Mouse (Mus musculus) stomach, embryonic 16.5 days (tissue): ENCODE measurements around the gene Stk39. TPM values are rescaled to one million over a fixed set of nuclear protein-coding genes. Genes with fewer than 3 reads are reported as not detected.

Experiments used
- ATAC-seq: fragments of 200-750 bp; cut with Nextera tagmentation; 2 replicates; pipeline ENCODE4 v1.8.0; 2017; ENCODE audit warnings: moderate number of reproducible peaks, moderate TSS enrichment; ENCODE audit not compliant: insufficient read depth, low FRiP score
- H3K27ac ChIP-seq: fragments of 300-500 bp; sonication (generic); 2 replicates; pipeline ENCODE4 v1.5.1; 2014; ENCODE audit warnings: low read length
- H3K27me3 ChIP-seq: fragments of 300-500 bp; sonication (generic); 2 replicates; pipeline ENCODE4 v1.6.1; 2014; ENCODE audit warnings: low read length, control low read depth, mixed read lengths; ENCODE audit not compliant: control insufficient read depth, insufficient read depth
- H3K36me3 ChIP-seq: fragments of 300-500 bp; sonication (generic); 2 replicates; pipeline ENCODE4 v1.6.1; 2014; ENCODE audit warnings: low read length; ENCODE audit not compliant: control insufficient read depth, insufficient read depth
- H3K4me1 ChIP-seq: fragments of 300-500 bp; sonication (generic); 2 replicates; pipeline ENCODE4 v1.6.1; 2014; ENCODE audit warnings: low read length, control low read depth, mixed read lengths; ENCODE audit not compliant: control insufficient read depth, insufficient read depth
- H3K4me2 ChIP-seq: fragments of 300-500 bp; sonication (generic); 2 replicates; pipeline ENCODE4 v1.6.1; 2014; ENCODE audit warnings: low read depth, low read length, mixed read lengths
- H3K4me3 ChIP-seq: fragments of 300-500 bp; sonication (generic); replicated peaks from 2 replicates; pipeline ENCODE4 v1.5.1; 2014; ENCODE audit warnings: mild to moderate bottlenecking, low read length
- H3K9ac ChIP-seq: fragments of 300-500 bp; sonication (generic); 2 replicates; pipeline ENCODE4 v1.6.1; 2014; ENCODE audit warnings: low read length
- H3K9me3 ChIP-seq: fragments of 300-500 bp; sonication (generic); replicated peaks from 2 replicates; pipeline ENCODE4 v1.6.1; 2016; ENCODE audit warnings: low read length, control low read depth; ENCODE audit not compliant: control insufficient read depth
- WGBS: fragments of 180-500 bp; shearing (Covaris S2); extraction: QIAGEN DNeasy Blood & Tissue Kit; methylation state at CpG from one replicate; pipeline ENCODE4 v1.1.7; 2014; 5-methylcytosine and 5-hydroxymethylcytosine counted together
- polyA plus RNA-seq: library from polyadenylated mRNA; unstranded; fragments of >200 nt; fragmentation: Nextera tagmentation; extraction: Ambion mirVana; gene quantifications from 2 replicates; pipeline ENCODE4 v1.2.1, GENCODE M21; 2015

The Stk39 gene
- polyA plus RNA-seq, 1 experiment from 2014 or later: 9.4 TPM

- no peaks in the 10 kb centered on the region for H3K27me3 ChIP-seq
- no peak overlapping the region for H3K4me3 ChIP-seq
- H3K36me3 ChIP-seq: no peaks in the 10 kb centered on the region
- no peaks in the 10 kb centered on the region for H3K4me1 ChIP-seq
- no peaks in the 10 kb centered on the region for H3K9me3 ChIP-seq
- no peak overlapping the region for H3K27ac ChIP-seq
- H3K9ac ChIP-seq: no peak overlapping the region
- no peak for ATAC-seq
- no peak overlapping the region for H3K4me2 ChIP-seq
- 44% methylated on average over 2 of the region's 2 CpGs for WGBS
Observed at GRCm38 (mm10) chr2:68229081-68229480, 243.0 kb downstream of the Stk39 start.

DNA sequence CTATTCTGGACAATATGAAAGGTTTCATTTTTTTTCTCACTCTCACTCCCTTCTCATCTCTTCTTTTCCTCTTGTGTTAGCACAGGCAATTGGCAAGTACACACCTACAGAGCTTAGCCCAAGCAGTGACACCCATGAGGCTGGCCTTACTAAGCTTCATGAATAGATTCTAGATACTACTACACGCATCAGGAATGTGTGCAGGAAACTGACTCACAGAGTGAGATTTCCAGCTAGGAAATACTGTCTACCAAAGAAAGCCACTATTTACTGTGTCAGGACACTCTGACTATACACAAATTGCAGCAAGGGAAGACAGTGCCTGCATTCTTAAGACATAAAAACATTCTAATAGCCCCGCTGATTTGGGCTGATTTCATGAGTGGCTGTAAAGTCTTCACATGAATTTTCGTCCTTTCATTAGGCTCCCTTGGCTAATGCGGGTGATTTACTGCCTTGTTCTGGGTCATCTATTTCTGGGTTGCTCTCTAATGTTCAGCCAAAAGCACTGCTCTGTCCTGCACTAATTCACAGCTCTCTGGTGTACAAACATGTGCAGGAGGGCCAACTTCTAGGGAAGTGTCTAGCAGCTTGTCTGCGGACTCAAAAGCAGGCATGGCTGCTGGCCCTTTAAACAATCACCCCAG, 249.7 kb downstream of the Stk39 start:
- no peaks in the 10 kb centered on the region for H3K27me3 ChIP-seq
- 59% methylated on average over 5 of the region's 5 CpGs for WGBS

DNA sequence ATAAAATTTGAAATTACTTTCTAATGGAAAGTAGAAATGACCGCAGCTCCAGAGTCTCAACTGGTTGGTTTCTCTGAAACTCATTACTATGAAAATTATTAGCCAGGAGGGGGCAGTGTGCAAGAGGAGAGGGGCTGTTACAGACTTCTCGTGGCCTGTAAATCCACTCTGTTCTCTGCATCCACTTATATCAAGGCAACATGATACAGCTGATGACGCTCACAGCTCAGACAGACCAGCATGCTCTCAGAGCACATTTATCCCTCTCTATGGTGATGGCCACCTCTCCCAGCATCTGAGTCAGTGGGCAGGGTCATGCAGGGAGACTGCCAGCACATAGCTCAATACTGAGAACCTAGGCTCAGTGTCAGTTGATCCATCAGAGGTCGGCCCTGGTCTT, 250.8 kb downstream of the Stk39 start:
- WGBS: 68% methylated on average over 4 of the region's 4 CpGs
- ATAC-seq: no peak
- Histone ChIP-seq H3K27ac (no peak overlapping the region), H3K9me3 (no peaks in the 10 kb centered on the region), H3K4me2 (no peak overlapping the region), H3K27me3 (no peaks in the 10 kb centered on the region), H3K9ac (no peak overlapping the region), H3K36me3 (peaks cover 6% of the 10 kb centered on the region; the same call in 1 of the 2 replicates), H3K4me1 (0 out of 2 replicates have a peak, but pooled peaks cover 4% of the 10 kb centered on the region), H3K4me3 (no peak overlapping the region)

More for the DNA sequence above, 249.7 kb downstream of the Stk39 start:
- no peak overlapping the region for H3K4me3 ChIP-seq
- ATAC-seq: no peak
- H3K27ac ChIP-seq: no peak overlapping the region
- H3K4me1 ChIP-seq: 0 out of 2 replicates have a peak, but pooled peaks cover 4% of the 10 kb centered on the region
- no peaks in the 10 kb centered on the region for H3K9me3 ChIP-seq
- H3K9ac ChIP-seq: no peak overlapping the region
- H3K4me2 ChIP-seq: no peak overlapping the region
- peaks cover 6% of the 10 kb centered on the region; the same call in 1 of the 2 replicates for H3K36me3 ChIP-seq

GRCm38 (mm10) chr2:68219823-68220222, 252.2 kb downstream of the Stk39 start:
- Histone ChIP-seq H3K9me3 (no peaks in the 10 kb centered on the region), H3K4me3 (no peak overlapping the region), H3K9ac (no peak overlapping the region), H3K4me1 (0 out of 2 replicates have a peak, but pooled peaks cover 4% of the 10 kb centered on the region), H3K27ac (no peak overlapping the region), H3K27me3 (no peaks in the 10 kb centered on the region), H3K4me2 (no peak overlapping the region), H3K36me3 (peaks cover 6% of the 10 kb centered on the region; the same call in 1 of the 2 replicates)
- 79% methylated on average over 4 of the region's 4 CpGs for WGBS
- ATAC-seq: no peak

DNA sequence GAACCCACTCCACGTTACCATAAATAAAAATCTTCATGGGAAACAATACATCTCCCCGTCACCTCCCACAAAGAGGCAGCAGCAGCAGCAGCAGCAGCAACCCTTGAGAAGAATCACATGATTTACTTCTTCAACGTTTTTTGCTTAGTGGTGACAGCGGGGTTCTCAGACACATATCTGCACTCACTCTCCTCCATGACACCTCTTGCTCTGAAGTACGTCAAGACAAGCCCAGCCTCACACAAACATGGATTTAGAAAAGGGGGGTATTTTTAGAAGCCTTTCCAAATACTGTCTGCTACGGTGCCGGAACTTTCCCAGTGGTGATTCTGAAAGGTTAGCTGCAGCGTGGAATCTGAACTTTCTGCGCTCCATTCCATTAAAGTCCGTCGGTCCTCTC, 256.9 kb downstream of the Stk39 start:
- Histone ChIP-seq H3K27me3 (no peaks in the 10 kb centered on the region), H3K36me3 (peaks cover 6% of the 10 kb centered on the region; the same call in 1 of the 2 replicates), H3K4me3 (no peak overlapping the region), H3K4me2 (no peak overlapping the region), H3K4me1 (no peaks in the 10 kb centered on the region), H3K27ac (no peak overlapping the region), H3K9me3 (no peaks in the 10 kb centered on the region), H3K9ac (no peak overlapping the region)
- WGBS: 78% methylated on average over 11 of the region's 11 CpGs
- no peak for ATAC-seq

DNA sequence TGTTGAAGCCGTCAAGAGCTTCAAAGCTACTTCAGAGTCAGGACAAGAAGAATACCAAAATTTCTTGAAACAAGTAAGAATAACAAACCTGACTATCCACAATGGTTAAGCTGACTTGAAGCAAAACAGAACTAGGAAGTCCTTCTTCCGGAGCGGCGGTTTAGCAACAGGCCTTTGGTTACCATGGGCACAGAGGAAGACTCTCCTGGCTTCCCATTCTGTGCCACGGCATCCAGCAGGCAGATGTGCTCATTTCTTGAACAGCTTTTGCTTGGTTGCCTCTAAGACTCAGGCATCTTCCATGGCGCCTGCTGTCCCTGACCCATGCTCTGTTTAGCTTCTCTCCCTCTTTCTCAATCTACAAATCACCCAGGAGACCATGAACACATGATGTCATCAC, 257.7 kb downstream of the Stk39 start:
- Histone ChIP-seq H3K36me3 (peaks cover 6% of the 10 kb centered on the region; the same call in 1 of the 2 replicates), H3K4me1 (no peaks in the 10 kb centered on the region), H3K9ac (no peak overlapping the region), H3K27me3 (no peaks in the 10 kb centered on the region), H3K27ac (no peak overlapping the region), H3K4me3 (no peak overlapping the region), H3K9me3 (no peaks in the 10 kb centered on the region), H3K4me2 (no peak overlapping the region)
- no peak for ATAC-seq
- WGBS: 86% methylated on average over 6 of the region's 6 CpGs

GRCm38 (mm10) chr2:68211443-68211842, 260.6 kb downstream of the Stk39 start:
- H3K27me3 ChIP-seq: no peaks in the 10 kb centered on the region
- H3K27ac ChIP-seq: no peak overlapping the region
- H3K4me1 ChIP-seq: no peaks in the 10 kb centered on the region
- H3K36me3 ChIP-seq: no peaks in the 10 kb centered on the region
- no peak overlapping the region for H3K4me3 ChIP-seq
- H3K9ac ChIP-seq: no peak overlapping the region
- WGBS: 90% methylated on average over 7 of the region's 7 CpGs
- ATAC-seq: no peak
- no peak overlapping the region for H3K4me2 ChIP-seq
- H3K9me3 ChIP-seq: no peaks in the 10 kb centered on the region

DNA sequence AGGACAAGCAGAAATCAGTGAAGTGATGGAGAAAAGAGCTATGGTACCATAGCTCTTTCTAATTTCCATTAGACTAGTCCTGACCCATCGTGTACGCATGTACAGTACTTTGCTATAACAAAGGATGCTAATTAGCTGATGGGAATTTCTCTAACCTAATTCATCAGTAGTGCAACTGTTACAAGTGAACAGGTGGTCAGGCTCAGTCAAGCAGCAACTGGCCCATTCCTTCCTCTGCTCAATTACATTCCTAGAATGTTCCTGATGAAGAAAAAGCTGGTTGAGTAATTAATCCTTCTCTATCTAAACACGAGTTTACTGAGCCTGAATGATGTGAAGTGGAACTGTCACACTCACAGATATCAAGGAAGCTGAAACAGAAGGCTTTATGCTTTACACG, 275.8 kb downstream of the Stk39 start:
- Histone ChIP-seq H3K9ac (no peak overlapping the region), H3K27ac (no peak overlapping the region), H3K4me3 (no peak overlapping the region), H3K27me3 (no peaks in the 10 kb centered on the region), H3K4me1 (no peaks in the 10 kb centered on the region), H3K36me3 (no peaks in the 10 kb centered on the region), H3K4me2 (no peak overlapping the region), H3K9me3 (no peaks in the 10 kb centered on the region)
- ATAC-seq: no peak
- WGBS: 57% methylated on average over 4 of the region's 4 CpGs

GRCm38 (mm10) chr2:68194444-68194843, 277.6 kb downstream of the Stk39 start:
- H3K9ac ChIP-seq: no peak overlapping the region
- no peak overlapping the region for H3K27ac ChIP-seq
- no peaks in the 10 kb centered on the region for H3K9me3 ChIP-seq
- no peaks in the 10 kb centered on the region for H3K36me3 ChIP-seq
- no peaks in the 10 kb centered on the region for H3K4me1 ChIP-seq
- 63% methylated on average over 4 of the region's 4 CpGs for WGBS
- H3K4me2 ChIP-seq: no peak overlapping the region
- no peak overlapping the region for H3K4me3 ChIP-seq
- ATAC-seq: no peak
- no peaks in the 10 kb centered on the region for H3K27me3 ChIP-seq
